Mouse (Mus musculus) small intestine, adult 2 months (tissue): ENCODE data around the gene Snapc4.

Experiments used
- CTCF ChIP-seq: fragments of 200-500 bp; IDR thresholded peaks from 2 replicates; pipeline ENCODE4 v1.5.1; 2012; ENCODE audit warnings: low read depth, mild to moderate bottlenecking, control low read depth, inconsistent platforms, low read length, moderate library complexity, mixed read lengths; ENCODE audit not compliant: insufficient replicate concordance, insufficient read length; ENCODE audit errors: extremely low read depth
- POLR2A ChIP-seq: fragments of 200-500 bp; IDR thresholded peaks from 2 replicates; pipeline ENCODE4 v1.6.1; 2012; ENCODE audit warnings: low read depth, mild to moderate bottlenecking, control low read depth, inconsistent platforms, low read length, moderate library complexity

DNA sequence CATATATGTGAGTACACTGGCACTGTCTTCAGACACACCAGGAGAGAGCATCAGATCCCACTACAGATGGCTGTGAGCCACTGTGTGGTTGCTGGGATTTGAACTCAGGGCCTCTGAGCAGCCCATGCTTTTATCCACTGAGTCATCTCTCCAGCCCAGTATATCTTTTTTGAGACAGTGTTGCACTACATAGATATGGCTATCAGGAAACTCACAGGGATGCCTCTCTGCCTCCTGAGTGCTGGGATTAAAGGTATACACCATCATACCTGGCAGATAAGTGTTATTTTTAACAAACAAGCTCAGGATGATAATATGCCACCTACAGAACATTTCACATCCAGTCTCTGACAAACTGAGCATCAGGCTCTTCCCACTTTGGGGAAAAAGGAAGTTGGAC is 36.6 kb upstream of the Snapc4 start:
- TF ChIP-seq POLR2A (no peak), CTCF (no peak)
